Mouse (Mus musculus): ENCODE results near the gene Cxcl14. TPM values are rescaled to one million over a fixed set of nuclear protein-coding genes. Genes with fewer than 3 reads are reported as not detected.
A peak's percentile ranks its signal among the peaks of the same experiment; 100 is the strongest.

The Cxcl14 gene
- total RNA-seq, 2 experiments from 2014 or later = 135 to 143 TPM

GRCm38 (mm10) chr13:56259021-56259925 is 37.1 kb downstream of the Cxcl14 start:
- Histone ChIP-seq H3K27ac (no peak overlapping the region), H3K4me3 (peak overlapping the region; percentile 2; the same call in 1 of the 2 replicates)
- intact Hi-C loops (cut with DNase I) = loop anchor here (2.0 to 5.0 kb wide), 2 partner anchors 36 to 432 kb away; no protein-coding TSS in a partner anchor
- DNase-seq (ENCODE audit: extremely low spot score in 1 of 2, low spot score in 2 of 2) = no peak
- TF ChIP-seq CTCF (IDR thresholded peaks at IDR 0.05) = peak; percentile 33

GRCm38 (mm10) chr13:56258196-56259020 is 37.9 kb downstream of the Cxcl14 start:
- no peak for TF ChIP-seq CTCF (IDR thresholded peaks at IDR 0.05)
- DNase-seq (ENCODE audit: extremely low spot score in 1 of 2, low spot score in 2 of 2) = no peak
- peak overlapping the region; percentile 2; the same call in 1 of the 2 replicates for H3K4me3 ChIP-seq
- no peak overlapping the region for H3K27ac ChIP-seq
- intact Hi-C loops (cut with DNase I) = loop anchor here (2.0 to 5.0 kb wide), 2 partner anchors 36 to 431 kb away; no protein-coding TSS in a partner anchor

- intact Hi-C loops (cut with DNase I) = loop anchor here (2.0 to 5.0 kb wide), 2 partner anchors 35 to 430 kb away; no protein-coding TSS in a partner anchor
- no peak overlapping the region for H3K4me3 ChIP-seq
- DNase-seq (ENCODE audit: extremely low spot score in 1 of 2, low spot score in 2 of 2) = no peak
- no peak for TF ChIP-seq CTCF (IDR thresholded peaks at IDR 0.05)
- no peak overlapping the region for H3K27ac ChIP-seq
Measured at GRCm38 (mm10) chr13:56257469-56258153, 38.7 kb downstream of the Cxcl14 start.

- intact Hi-C loops (cut with DNase I) = loop anchor here (5.0 kb wide), 1 partner anchor 430 kb away; no protein-coding TSS in a partner anchor
Measured at GRCm38 (mm10) chr13:56256716-56257299, 39.5 kb downstream of the Cxcl14 start.

GRCm38 (mm10) chr13:56253379-56253778 is 43.0 kb downstream of the Cxcl14 start:
- TF ChIP-seq CTCF (IDR thresholded peaks at IDR 0.05) = no peak
- Histone ChIP-seq H3K27ac (no peak overlapping the region), H3K4me3 (no peak overlapping the region)
- no peak for DNase-seq (ENCODE audit: extremely low spot score in 1 of 2, low spot score in 2 of 2)
- intact Hi-C loops (cut with DNase I) = no loop called here

More at GRCm38 (mm10) chr13:56256716-56257299, 39.5 kb downstream of the Cxcl14 start:
- DNase-seq (ENCODE audit: extremely low spot score in 1 of 2, low spot score in 2 of 2) = no peak
- H3K27ac ChIP-seq = no peak overlapping the region
- TF ChIP-seq CTCF (IDR thresholded peaks at IDR 0.05) = no peak
- no peak overlapping the region for H3K4me3 ChIP-seq

GRCm38 (mm10) chr13:56252783-56253182 is 43.6 kb downstream of the Cxcl14 start:
- no peak overlapping the region for H3K27ac ChIP-seq
- no peak overlapping the region for H3K4me3 ChIP-seq
- no peak for DNase-seq (ENCODE audit: extremely low spot score in 1 of 2, low spot score in 2 of 2)
- intact Hi-C loops (cut with DNase I) = loop anchor here (1.0 kb wide), 1 partner anchor 31 kb away; no protein-coding TSS in a partner anchor
- TF ChIP-seq CTCF (IDR thresholded peaks at IDR 0.05) = no peak

GRCm38 (mm10) chr13:56251924-56252619 is 44.3 kb downstream of the Cxcl14 start, which contains the start of gene Neurog1:
TSS of gene Neurog1 (minus strand) at chr13:56252163.
- intact Hi-C loops (cut with DNase I) = loop anchor here (1.0 kb wide), 1 partner anchor 31 kb away; no protein-coding TSS in a partner anchor
- peak within 1 kb of the TSS; percentile 22 for H3K4me3 ChIP-seq
- no peak for TF ChIP-seq CTCF (IDR thresholded peaks at IDR 0.05)
- H3K27ac ChIP-seq = no peak within 1 kb of the TSS
- peak; percentile 53 to 62 for DNase-seq (ENCODE audit: extremely low spot score in 1 of 2, low spot score in 2 of 2)

- H3K4me3 ChIP-seq = no peak overlapping the region
Measured at GRCm38 (mm10) chr13:56251176-56251923, 45.0 kb downstream of the Cxcl14 start.

GRCm38 (mm10) chr13:56250551-56251161 is 45.7 kb downstream of the Cxcl14 start:
- TF ChIP-seq CTCF (IDR thresholded peaks at IDR 0.05) = no peak
- Histone ChIP-seq H3K4me3 (no peak overlapping the region), H3K27ac (no peak overlapping the region)
- intact Hi-C loops (cut with DNase I) = no loop called here
- DNase-seq (ENCODE audit: extremely low spot score in 1 of 2, low spot score in 2 of 2) = no peak

More at GRCm38 (mm10) chr13:56251176-56251923, 45.0 kb downstream of the Cxcl14 start:
- intact Hi-C loops (cut with DNase I) = no loop called here
- no peak for DNase-seq (ENCODE audit: extremely low spot score in 1 of 2, low spot score in 2 of 2)
- H3K27ac ChIP-seq = no peak overlapping the region
- no peak for TF ChIP-seq CTCF (IDR thresholded peaks at IDR 0.05)

Data from left cerebral cortex, adult 2 months (tissue).